Mouse (Mus musculus): ENCODE results near the gene Nup160.
A peak's percentile ranks its signal among the peaks of the same experiment; 100 is the strongest.

Gene Nup160

DNA sequence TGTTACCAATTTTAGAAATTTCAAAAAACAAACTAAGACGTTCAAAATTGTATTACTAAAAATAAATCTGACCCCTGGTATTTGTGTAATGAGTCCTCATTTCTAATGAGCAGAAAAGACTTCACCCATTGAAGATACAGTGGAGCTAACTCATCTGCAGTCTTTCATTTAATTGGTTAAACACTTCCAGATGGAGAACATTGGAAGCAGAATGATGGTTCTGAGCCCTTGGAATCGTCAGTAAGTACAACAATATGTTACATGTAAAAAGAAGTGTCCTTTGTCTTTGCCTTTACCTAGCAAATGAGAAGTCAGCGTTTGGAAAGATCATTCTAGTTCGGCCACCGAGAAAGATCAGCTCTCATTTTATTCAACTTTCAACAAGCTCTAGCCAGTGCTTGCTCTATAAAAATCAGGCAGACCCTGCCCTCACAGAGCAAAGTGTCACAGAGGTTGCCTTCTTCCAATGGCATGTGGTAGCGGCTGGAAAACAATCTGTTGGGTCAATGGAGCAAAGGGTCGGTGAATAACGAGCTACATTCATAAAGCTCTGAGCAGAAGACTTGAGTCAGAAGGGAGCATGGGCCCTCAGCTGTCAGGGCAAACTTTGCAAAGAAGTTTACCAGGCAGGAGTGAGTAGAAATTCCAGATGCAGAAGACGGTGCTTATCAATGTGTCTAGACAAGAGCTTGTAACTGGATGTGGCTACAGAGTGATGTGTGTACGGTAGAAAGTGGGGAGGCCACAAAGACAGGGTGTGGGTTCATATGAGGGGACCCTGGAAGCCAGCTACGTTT, 10.2 kb upstream of the Nup160 start:
- DNase-seq: no peak

GRCm38 (mm10) chr2:90667388-90668265, 9.4 kb upstream of the Nup160 start:
- DNase-seq: peak; percentile 71

GRCm38 (mm10) chr2:90670343-90670742, 6.7 kb upstream of the Nup160 start:
- DNase-seq: no peak

- no peak for DNase-seq
Measured at GRCm38 (mm10) chr2:90673339-90673738, 3.7 kb upstream of the Nup160 start.

- no peak for DNase-seq
Measured at GRCm38 (mm10) chr2:90674555-90674954, 2.5 kb upstream of the Nup160 start.

- DNase-seq: no peak
Measured at GRCm38 (mm10) chr2:90675488-90675887, 1.5 kb upstream of the Nup160 start.

DNA sequence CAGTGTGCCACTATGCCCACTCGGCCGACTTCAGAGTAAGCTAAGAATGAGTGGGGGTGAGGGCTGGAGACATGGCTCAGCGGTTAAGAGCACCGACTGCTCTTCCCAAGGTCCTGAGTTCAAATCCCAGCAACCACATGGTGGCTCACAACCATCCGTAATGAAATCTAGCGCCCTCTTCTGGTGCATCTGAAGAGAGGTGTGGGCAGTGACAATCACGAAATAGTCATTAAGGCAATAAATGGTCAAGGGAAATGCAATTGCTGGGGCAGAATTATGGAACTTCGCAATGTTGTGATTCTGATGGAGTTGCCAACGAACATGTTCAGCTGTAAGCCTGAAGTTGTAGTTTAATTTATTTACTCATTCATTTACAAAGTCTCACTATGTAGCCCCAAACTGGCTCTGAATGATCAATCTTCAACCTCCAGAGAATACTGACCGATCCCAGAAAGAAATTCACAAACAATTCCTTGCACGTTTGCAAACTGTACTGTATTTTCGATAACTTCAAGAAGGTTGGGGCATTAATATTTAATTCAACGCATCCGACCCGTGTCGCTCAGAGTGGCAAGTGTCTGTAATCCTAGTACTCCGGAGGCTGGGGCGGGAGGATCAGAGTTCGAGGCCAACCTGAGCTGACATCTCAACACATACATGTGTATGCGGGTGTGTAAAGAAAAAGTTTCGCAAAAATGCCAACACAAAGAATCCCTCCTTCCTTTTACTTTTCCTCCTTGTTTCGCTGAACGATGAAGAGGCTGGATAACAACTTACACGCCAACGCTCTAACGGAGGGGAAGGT, 1.4 kb downstream of the Nup160 start:
- DNase-seq: no peak

DNA sequence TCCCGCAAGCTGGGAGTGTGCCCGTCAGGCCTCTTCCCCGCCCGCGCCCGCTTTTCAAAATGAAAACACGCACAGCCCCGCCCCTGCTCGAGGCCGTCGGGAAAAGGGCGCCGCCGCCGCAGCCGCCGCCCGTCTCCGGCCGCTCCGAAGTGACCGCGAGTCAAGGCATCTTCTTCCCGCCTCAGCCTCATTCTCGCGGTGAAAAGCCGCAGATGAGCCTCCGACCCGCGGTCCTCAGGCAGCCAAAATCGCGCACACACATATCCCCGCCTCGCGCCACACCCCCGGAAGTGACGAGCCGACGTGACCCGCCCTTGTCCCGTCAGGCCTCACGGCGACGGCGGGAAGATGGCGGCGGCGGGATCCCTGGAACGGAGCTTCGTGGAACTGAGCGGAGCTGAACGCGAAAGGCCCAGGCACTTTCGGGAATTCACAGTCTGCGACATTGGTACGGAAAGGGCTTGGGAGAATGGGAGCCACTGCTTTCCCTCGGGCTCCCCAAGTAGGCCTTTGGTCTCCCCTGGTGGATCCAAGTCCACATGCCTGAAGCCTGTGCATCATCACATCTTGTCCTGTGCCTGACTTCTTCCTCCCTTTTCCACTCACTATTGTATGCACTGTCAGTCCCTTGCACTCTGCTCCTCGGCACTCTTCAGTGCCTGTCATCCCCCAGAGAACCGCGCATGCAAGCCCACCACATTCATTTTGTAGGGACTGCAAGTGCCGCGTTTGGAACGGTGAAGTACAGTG, 2.2 kb downstream of the Nup160 start:
- DNase-seq: peak; percentile 94

- no peak for DNase-seq
Measured at GRCm38 (mm10) chr2:90700943-90701342, 23.9 kb downstream of the Nup160 start.

DNA sequence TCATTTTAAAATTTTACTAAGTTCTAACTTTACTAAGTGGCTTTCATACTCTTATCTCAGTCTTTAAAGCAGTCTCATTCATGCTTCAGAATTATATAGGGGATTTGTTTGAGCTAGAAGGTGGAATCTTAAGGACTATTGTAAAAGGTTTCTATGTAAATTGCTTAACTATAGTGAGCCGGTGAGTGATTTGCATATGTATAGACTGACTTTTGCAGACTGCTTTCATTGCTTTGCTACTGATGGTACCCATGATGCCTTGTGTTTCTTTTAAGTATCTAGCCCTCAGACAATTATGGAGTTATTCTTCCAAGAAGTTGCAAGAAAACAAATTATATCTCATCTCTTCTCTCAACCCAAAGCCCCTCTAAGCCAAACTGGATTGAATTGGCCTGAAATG, 31.5 kb downstream of the Nup160 start:
- DNase-seq: no peak

- DNase-seq: peak; percentile 81
Measured at GRCm38 (mm10) chr2:90715555-90716092, 38.6 kb downstream of the Nup160 start.

- DNase-seq: no peak
Measured at GRCm38 (mm10) chr2:90717366-90717765, 40.4 kb downstream of the Nup160 start.

DNA sequence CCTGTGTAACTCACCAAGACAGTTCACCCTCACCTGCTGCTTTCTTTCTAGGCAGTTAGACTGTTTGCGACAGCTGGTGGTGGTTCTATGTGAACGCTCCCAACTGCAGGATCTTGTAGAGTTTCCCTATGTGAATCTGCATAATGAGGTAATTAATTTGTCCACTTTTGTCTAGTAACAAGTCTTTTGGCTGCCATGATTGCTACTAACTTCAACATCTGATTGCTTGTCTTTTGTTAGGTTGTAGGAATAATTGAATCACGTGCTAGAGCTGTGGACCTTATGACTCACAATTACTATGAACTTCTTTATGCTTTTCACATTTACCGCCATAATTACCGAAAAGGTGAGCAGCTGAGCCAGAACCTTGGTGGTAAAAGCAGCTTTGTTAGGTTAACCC, 40.9 kb downstream of the Nup160 start:
- DNase-seq: no peak

DNA sequence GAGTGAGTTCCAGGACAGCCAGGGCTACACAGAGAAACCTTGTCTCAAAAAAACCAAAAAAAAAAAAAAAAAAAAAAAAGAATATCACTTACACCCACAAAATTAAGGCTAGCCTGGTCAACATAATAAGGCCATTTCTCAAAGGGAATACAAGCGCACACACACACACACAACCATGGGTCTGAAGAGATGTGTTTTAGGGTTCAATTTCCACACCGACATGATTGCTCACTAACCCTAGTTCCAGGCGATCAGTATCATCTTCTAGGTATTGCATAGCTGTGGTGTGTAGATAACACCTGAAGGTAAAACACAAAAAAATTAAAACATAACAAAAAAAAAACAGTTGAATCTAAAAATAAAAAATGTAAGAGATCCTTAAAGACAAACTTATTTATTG, 49.8 kb downstream of the Nup160 start:
- no peak for DNase-seq

- DNase-seq: no peak
Measured at GRCm38 (mm10) chr2:90735326-90735725, 58.3 kb downstream of the Nup160 start.

GRCm38 (mm10) chr2:90738801-90739200, 61.8 kb downstream of the Nup160 start:
- DNase-seq: no peak

DNA sequence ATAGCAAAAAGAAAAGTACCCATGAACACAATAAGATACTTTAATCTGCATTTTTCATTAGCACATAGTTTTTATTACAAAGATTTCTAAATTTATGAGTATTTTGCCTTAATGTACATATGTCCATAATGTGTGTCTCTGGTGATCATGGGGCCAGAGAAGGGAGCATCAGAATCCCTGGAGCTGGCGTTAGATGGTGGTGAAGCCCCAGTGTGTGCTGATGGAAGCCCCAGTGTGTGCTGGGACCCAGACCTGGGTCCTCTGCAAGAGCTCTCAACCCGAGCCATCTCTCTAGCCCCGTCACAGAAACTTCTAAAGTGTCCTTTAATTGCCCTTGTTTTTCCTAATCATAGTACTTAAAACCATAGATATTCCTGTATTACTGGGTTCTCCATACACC, 62.3 kb downstream of the Nup160 start:
- no peak for DNase-seq

- no peak for DNase-seq
Measured at GRCm38 (mm10) chr2:90739921-90740320, 62.9 kb downstream of the Nup160 start.

DNA sequence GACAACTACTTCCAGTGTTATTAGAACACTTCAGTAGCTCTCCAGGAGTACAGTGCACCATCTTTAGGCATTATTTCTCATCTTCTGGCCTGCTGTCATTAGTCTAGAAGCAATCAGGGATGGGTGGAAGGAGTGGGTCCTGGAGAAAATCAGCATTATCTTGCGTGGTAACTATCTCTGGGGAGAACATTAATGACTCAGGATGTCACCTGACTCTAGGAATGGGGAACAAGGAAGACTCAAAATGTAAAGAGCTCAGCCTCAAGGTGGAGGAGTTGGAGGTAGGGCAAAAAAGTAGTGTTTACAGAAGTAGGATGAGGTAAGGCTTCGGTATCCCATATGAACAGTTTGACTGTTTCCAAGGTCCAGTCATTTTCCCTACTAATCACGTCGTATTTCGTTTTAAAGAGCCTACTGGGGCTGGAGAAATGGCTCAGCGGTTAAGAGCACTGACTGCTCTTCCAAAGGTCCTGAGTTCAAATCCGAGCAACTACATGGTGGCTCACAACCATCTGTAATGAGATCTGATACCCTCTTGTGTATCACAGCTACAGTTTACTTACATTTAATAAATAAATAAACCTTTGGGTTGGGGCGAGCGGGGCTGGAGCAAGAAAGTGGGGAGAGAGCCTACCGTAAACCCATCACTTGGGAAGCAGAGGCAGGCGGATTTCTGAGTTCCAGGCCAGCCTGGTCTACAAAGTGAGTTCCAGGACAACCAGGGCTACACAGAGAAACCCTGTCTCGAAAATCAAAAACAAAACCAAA, 67.5 kb downstream of the Nup160 start:
- DNase-seq: no peak

- DNase-seq: peak; percentile 98
Measured at GRCm38 (mm10) chr2:90745053-90745678, 68.2 kb downstream of the Nup160 start, which contains the start of gene Fnbp4. Fnbp4 (plus strand) TSS chr2:90745370.

All from liver (tissue).